10 mouse cellular contexts compared by ENCODE assay signal in genomic region chr12:117663637-117664036, GRCm38 (mm10).
DNase-seq lines count a peak whose midpoint lies in the region; ATAC-seq and TF ChIP-seq lines count a peak whose summit lies in the region.
"Had no signal": no experiment of that assay in that cellular context is flagged by ENCODE, and none has a peak within 500 bp of the region (broad histone marks: within the 10 kb centered on the region; RNA-seq: fewer than 3 reads in every experiment).

No protein-coding gene starts in this region.

- TF ChIP-seq CTCF in intestine, postnatal 0 days (IDR thresholded peaks at IDR 0.05; ENCODE audit: low read depth): no peak
- no peak for TF ChIP-seq CTCF in kidney, postnatal 0 days (IDR thresholded peaks at IDR 0.05; ENCODE audit: low read depth)

- no peak overlapping the region for H3K9ac ChIP-seq in intestine, embryonic 16.5 days (ENCODE audit: low read depth, low read length)
- H3K9ac ChIP-seq in intestine, postnatal 0 days (ENCODE audit: low read depth, low read length): no peak overlapping the region
- H3K9ac ChIP-seq in heart, embryonic 13.5 days: no peak overlapping the region
- H3K9ac ChIP-seq in kidney, postnatal 0 days (ENCODE audit: low read depth, low read length): no peak overlapping the region
- H3K9ac ChIP-seq in midbrain, embryonic 16.5 days (ENCODE audit: low read depth, low read length): no peak overlapping the region

- H3K4me1 ChIP-seq in intestine, embryonic 16.5 days (ENCODE audit: control insufficient read depth, insufficient read depth, low read length): no peaks in the 10 kb centered on the region
- H3K4me1 ChIP-seq in intestine, postnatal 0 days (replicated peaks; ENCODE audit: control insufficient read depth, insufficient read depth, low read length): no peaks in the 10 kb centered on the region
- peaks cover 44% of the 10 kb centered on the region for H3K4me1 ChIP-seq in heart, embryonic 13.5 days
- no peaks in the 10 kb centered on the region for H3K4me1 ChIP-seq in kidney, postnatal 0 days (replicated peaks; ENCODE audit: insufficient read depth, low read length)
- H3K4me1 ChIP-seq in midbrain, embryonic 16.5 days (ENCODE audit: control insufficient read depth, insufficient read depth, low read length): peaks cover 2% of the 10 kb centered on the region; the same call in 1 of the 2 replicates

- H3K9me3 ChIP-seq in intestine, embryonic 16.5 days (ENCODE audit: control insufficient read depth, low read length): no peaks in the 10 kb centered on the region
- H3K9me3 ChIP-seq in intestine, postnatal 0 days (ENCODE audit: control insufficient read depth): no peaks in the 10 kb centered on the region
- no peaks in the 10 kb centered on the region for H3K9me3 ChIP-seq in heart, embryonic 13.5 days
- no peaks in the 10 kb centered on the region for H3K9me3 ChIP-seq in kidney, postnatal 0 days (replicated peaks; ENCODE audit: low read length)
- no peaks in the 10 kb centered on the region for H3K9me3 ChIP-seq in midbrain, embryonic 16.5 days (replicated peaks; ENCODE audit: control insufficient read depth, low read length, poor library complexity, severe bottlenecking)

- peak; percentile 67 for DNase-seq in kidney, postnatal 0 days (ENCODE audit: low spot score)
- peak; percentile 86 for DNase-seq in lung, postnatal 36 days
- no peak for DNase-seq in layer of hippocampus, adult 18-20 months (ENCODE audit: low spot score in 2 of 2)
- DNase-seq in MN1 (ENCODE audit: low spot score): no peak
- DNase-seq: cerebellum, postnatal 14 days had no signal

- H3K4me3 ChIP-seq in intestine, embryonic 16.5 days (ENCODE audit: low read length): no peak overlapping the region
- no peak overlapping the region for H3K4me3 ChIP-seq in intestine, postnatal 0 days (ENCODE audit: low read depth, low read length)
- no peak overlapping the region for H3K4me3 ChIP-seq in heart, embryonic 13.5 days
- no peak overlapping the region for H3K4me3 ChIP-seq in kidney, postnatal 0 days (replicated peaks; ENCODE audit: low read depth, low read length)
- H3K4me3 ChIP-seq in midbrain, embryonic 16.5 days (ENCODE audit: low read depth, low read length): no peak overlapping the region

- 43% methylated on average over 5 of the region's 5 CpGs for WGBS in intestine, embryonic 16.5 days
- WGBS in intestine, postnatal 0 days: 56% methylated on average over 5 of the region's 5 CpGs
- 39% methylated on average over 5 of the region's 5 CpGs for WGBS in heart, embryonic 13.5 days
- WGBS in kidney, postnatal 0 days: 47% methylated on average over 5 of the region's 5 CpGs
- 73% methylated on average over 5 of the region's 5 CpGs for WGBS in midbrain, embryonic 16.5 days

- no peaks in the 10 kb centered on the region for H3K36me3 ChIP-seq in intestine, embryonic 16.5 days (ENCODE audit: control insufficient read depth, insufficient read depth, low read length)
- no peaks in the 10 kb centered on the region for H3K36me3 ChIP-seq in intestine, postnatal 0 days (ENCODE audit: control insufficient read depth, insufficient read depth)
- H3K36me3 ChIP-seq in heart, embryonic 13.5 days: no peaks in the 10 kb centered on the region
- no peaks in the 10 kb centered on the region for H3K36me3 ChIP-seq in kidney, postnatal 0 days (ENCODE audit: insufficient read depth, low read length)
- no peaks in the 10 kb centered on the region for H3K36me3 ChIP-seq in midbrain, embryonic 16.5 days (ENCODE audit: control insufficient read depth, insufficient read depth, low read length)

- no peak overlapping the region for H3K27ac ChIP-seq in intestine, embryonic 16.5 days (ENCODE audit: low read length)
- no peak overlapping the region for H3K27ac ChIP-seq in intestine, postnatal 0 days (ENCODE audit: low read depth, low read length)
- H3K27ac ChIP-seq in heart, embryonic 13.5 days (replicated peaks): peak overlapping the region; percentile 73
- no peak overlapping the region; the same call in 1 of the 2 replicates for H3K27ac ChIP-seq in kidney, postnatal 0 days
- H3K27ac ChIP-seq in midbrain, embryonic 16.5 days (ENCODE audit: low read length): no peak overlapping the region

- 0 out of 2 replicates have a peak, but pooled peaks have one; percentile 38 for ATAC-seq in intestine, embryonic 16.5 days
- no peak for ATAC-seq in intestine, postnatal 0 days
- peak; percentile 73; the same call in 1 of the 2 replicates for ATAC-seq in heart, embryonic 13.5 days (ENCODE audit: extremely low read depth, insufficient number of reproducible peaks, low FRiP score, low TSS enrichment)
- ATAC-seq in kidney, postnatal 0 days (replicated peaks; ENCODE audit: low FRiP score, low read depth): no peak
- no peak for ATAC-seq in midbrain, embryonic 16.5 days
- ATAC-seq: hindbrain, embryonic 16.5 days had no signal

- no peaks in the 10 kb centered on the region for H3K27me3 ChIP-seq in intestine, embryonic 16.5 days (replicated peaks; ENCODE audit: control insufficient read depth, insufficient read depth, low read length)
- H3K27me3 ChIP-seq in intestine, postnatal 0 days (replicated peaks; ENCODE audit: control insufficient read depth, insufficient read depth, low read length): no peaks in the 10 kb centered on the region
- no peaks in the 10 kb centered on the region for H3K27me3 ChIP-seq in heart, embryonic 13.5 days (replicated peaks)
- H3K27me3 ChIP-seq in kidney, postnatal 0 days (ENCODE audit: insufficient read depth, low read length): no peaks in the 10 kb centered on the region
- H3K27me3 ChIP-seq in midbrain, embryonic 16.5 days (ENCODE audit: control insufficient read depth, insufficient read depth, low read depth, low read length): no peaks in the 10 kb centered on the region

- no peak overlapping the region for H3K4me2 ChIP-seq in intestine, embryonic 16.5 days (ENCODE audit: low read depth, low read length)
- no peak overlapping the region for H3K4me2 ChIP-seq in intestine, postnatal 0 days (replicated peaks; ENCODE audit: low read depth)
- peak overlapping the region; percentile 57 for H3K4me2 ChIP-seq in heart, embryonic 13.5 days
- H3K4me2 ChIP-seq in kidney, postnatal 0 days (ENCODE audit: low read length): no peak overlapping the region
- no peak overlapping the region for H3K4me2 ChIP-seq in midbrain, embryonic 16.5 days (ENCODE audit: low read length)

Comparison
In these comparisons a context has a peak if more than half of its experiments do, and no peak if none do; other contexts are left out.
1. ATAC-seq: peak in intestine, embryonic 16.5 days (single experiment) and heart, embryonic 13.5 days (single experiment); none in intestine, postnatal 0 days (single experiment), kidney, postnatal 0 days (single experiment) and midbrain, embryonic 16.5 days (single experiment).
2. DNase-seq: peak in kidney, postnatal 0 days (single experiment) and lung, postnatal 36 days (single experiment); none in layer of hippocampus, adult 18-20 months (0 of 2) and MN1 (single experiment).